Mouse (Mus musculus) megakaryocyte, embryonic 14.5 days (primary cell): Measurements from ENCODE around the gene Map4k3. TPM values are rescaled to one million over a fixed set of nuclear protein-coding genes. Genes with fewer than 3 reads are reported as not detected.
A peak's percentile ranks its signal among the peaks of the same experiment; 100 is the strongest.

Experiments used
- H3K27me3 ChIP-seq: replicated peaks from 2 replicates; pipeline ENCODE3; 2012; ENCODE audit warnings: inconsistent platforms
- H3K36me3 ChIP-seq: replicated peaks from 2 replicates; pipeline ENCODE3; 2012; ENCODE audit warnings: low read length, inconsistent platforms, mixed read lengths
- H3K4me1 ChIP-seq: 2 replicates; pipeline ENCODE4 v1.6.1; 2012; ENCODE audit warnings: inconsistent platforms
- H3K4me3 ChIP-seq: replicated peaks from 2 replicates; pipeline ENCODE3; 2012; ENCODE audit warnings: moderate library complexity, mild to moderate bottlenecking, inconsistent platforms
- H3K9me3 ChIP-seq: 2 replicates; pipeline ENCODE4 v1.6.1; 2012; ENCODE audit warnings: inconsistent platforms
- FLI1 ChIP-seq: IDR thresholded peaks from 2 replicates; pipeline ENCODE4 v1.6.1; 2012; ENCODE audit warnings: low read length, inconsistent platforms, mixed read lengths
- GATA1 ChIP-seq: IDR thresholded peaks from 3 replicates; pipeline ENCODE4 v1.6.1; 2012; ENCODE audit warnings: mixed read lengths, low read length, inconsistent platforms, borderline replicate concordance
- polyA plus RNA-seq: library from polyadenylated mRNA; stranded (reverse); fragments of >175 nt; gene quantifications from 2 replicates; pipeline ENCODE4 v1.2.3, GENCODE M21; 2012; ENCODE audit warnings: low replicate concordance; ENCODE audit not compliant: insufficient read depth

Gene Map4k3
- polyA plus RNA-seq, 1 experiment, result 0.87 TPM

DNA sequence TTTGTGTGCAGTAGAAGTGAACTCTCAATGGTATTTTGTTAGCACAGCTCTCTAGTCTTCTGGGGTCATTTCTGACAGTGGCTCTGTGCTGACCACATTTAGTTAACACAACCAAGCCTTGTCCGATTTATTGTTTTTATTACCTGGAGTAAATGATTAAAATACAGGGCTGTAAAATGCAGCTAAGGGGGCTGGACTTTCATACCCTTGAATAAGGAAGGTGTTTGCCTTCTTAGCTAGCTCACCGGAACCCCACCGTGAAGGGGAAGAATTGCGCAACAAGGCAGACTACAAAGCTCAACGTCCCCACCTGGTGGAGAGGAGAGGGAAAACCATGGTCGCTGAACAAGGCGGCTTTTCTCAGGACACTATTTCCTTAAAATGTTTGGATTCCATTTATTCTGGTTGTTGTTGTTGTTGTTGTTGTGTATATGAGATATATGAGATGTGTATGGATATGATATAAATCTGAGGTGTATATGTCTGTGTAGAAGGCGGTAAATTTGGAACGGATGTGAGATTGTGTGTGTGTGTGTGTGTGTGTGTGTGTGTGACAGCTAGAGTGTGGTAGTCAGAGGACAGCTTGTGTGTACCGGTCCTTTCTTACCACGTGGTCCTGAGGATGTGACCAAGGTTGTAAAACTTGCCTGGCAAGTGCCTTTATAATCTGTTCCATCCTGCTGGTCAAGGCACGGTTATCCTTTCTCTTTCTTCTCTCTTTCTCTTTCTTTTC is 167.4 kb downstream of the Map4k3 start:
- peaks cover 31% of the 10 kb centered on the region for H3K4me1 ChIP-seq
- H3K9me3 ChIP-seq, result peaks cover 10% of the 10 kb centered on the region
- no peaks in the 10 kb centered on the region for H3K36me3 ChIP-seq
- H3K4me3 ChIP-seq, result peak overlapping the region; percentile 87
- TF ChIP-seq GATA1, result no peak
- no peak for TF ChIP-seq FLI1
- H3K27me3 ChIP-seq, result no peaks in the 10 kb centered on the region

DNA sequence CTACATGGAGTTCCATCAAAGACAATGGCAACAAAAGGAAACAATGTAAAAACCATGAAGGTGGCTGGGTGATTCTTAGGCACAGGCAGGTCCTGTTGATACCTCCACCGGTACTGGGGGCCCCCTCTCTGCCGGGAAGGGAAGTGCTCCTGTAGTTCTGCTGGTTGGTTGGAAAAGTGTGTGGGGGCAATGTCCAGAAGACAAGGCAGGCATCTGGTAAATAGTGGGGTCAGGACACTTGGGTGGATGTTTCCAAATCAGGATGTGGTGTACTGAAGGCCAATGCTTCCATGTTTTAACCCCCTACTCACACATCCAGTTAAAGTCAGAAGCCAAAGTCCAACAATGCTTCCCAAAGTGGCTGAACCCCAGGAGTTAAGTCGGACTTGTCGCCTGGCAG is 168.5 kb downstream of the Map4k3 start:
- no peaks in the 10 kb centered on the region; the same call in 1 of the 2 replicates for H3K9me3 ChIP-seq
- H3K4me3 ChIP-seq, result no peak overlapping the region
- H3K4me1 ChIP-seq, result peaks cover 31% of the 10 kb centered on the region

DNA sequence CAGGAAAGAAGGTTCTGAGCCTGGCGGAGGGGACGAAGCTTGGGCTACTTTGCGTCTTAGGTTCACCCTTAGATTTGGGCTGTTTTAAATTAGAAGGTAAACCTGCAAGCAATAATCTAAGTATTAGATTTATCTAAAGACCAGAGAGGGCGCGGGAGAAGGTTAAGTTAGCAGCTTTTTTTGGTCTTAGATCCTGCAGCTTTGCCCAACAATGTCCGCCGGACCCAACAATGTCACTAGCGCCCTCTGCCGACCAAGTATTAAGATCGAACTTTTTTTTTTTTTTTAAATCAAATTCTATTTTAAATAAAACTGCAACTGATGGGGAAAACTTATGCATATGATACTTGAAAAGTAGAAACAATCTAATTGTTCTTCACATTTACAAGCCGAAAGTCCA is 169.2 kb downstream of the Map4k3 start:
- Histone ChIP-seq H3K27me3 (no peaks in the 10 kb centered on the region), H3K4me1 (peaks cover 34% of the 10 kb centered on the region), H3K9me3 (no peaks in the 10 kb centered on the region; the same call in 1 of the 2 replicates), H3K36me3 (no peaks in the 10 kb centered on the region), H3K4me3 (no peak overlapping the region)
- TF ChIP-seq FLI1 (no peak), GATA1 (no peak)

More for the DNA sequence above, 168.5 kb downstream of the Map4k3 start:
- Histone ChIP-seq H3K36me3 (no peaks in the 10 kb centered on the region), H3K27me3 (no peaks in the 10 kb centered on the region)
- no peak for TF ChIP-seq FLI1
- TF ChIP-seq GATA1, result no peak

DNA sequence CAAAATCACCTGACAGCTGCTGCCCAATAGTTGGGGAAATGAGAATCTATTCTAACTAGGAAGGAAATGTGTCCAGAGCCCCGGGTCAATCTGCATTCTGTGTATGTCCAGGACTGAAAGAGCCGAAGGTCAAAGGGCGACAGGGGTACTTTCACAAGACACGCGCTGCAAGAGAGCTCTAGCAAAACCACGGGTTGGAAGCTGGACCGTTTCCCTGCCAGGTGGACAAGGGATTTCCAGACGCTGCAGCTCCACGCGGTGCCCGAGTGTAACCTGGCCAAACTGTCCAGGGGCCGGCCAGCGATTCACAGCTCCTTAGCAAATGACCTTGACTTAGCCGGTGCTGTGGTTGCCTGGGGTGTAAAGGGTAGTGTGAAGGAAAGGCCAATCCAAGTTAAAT is 169.7 kb downstream of the Map4k3 start:
- Histone ChIP-seq H3K9me3 (no peaks in the 10 kb centered on the region; the same call in 1 of the 2 replicates), H3K27me3 (no peaks in the 10 kb centered on the region), H3K4me1 (peaks cover 34% of the 10 kb centered on the region), H3K4me3 (no peak overlapping the region), H3K36me3 (no peaks in the 10 kb centered on the region)
- TF ChIP-seq FLI1 (no peak), GATA1 (no peak)

DNA sequence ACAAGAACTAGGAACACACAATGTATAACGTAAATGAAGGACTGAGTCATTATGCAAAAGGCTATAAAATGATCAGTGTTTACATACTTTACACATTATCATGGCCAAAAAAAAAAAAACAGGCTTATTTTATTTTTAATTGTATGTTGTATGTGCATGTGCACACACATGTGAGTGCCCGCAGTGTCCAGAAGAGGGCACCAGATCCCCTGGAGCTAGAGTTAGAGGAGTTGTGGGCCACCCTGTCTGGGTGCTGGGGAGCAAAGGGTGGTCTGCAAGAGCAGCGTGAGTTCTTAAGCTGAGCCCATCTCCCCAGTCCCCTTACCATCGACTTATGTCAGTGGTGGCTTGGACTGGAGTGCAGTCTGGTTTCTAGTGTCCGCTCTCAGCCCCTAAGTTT is 170.8 kb downstream of the Map4k3 start:
- no peaks in the 10 kb centered on the region; the same call in 1 of the 2 replicates for H3K9me3 ChIP-seq
- TF ChIP-seq FLI1 (no peak), GATA1 (no peak)
- peaks cover 45% of the 10 kb centered on the region for H3K4me1 ChIP-seq
- no peaks in the 10 kb centered on the region for H3K36me3 ChIP-seq
- no peak overlapping the region for H3K4me3 ChIP-seq
- H3K27me3 ChIP-seq, result no peaks in the 10 kb centered on the region

DNA sequence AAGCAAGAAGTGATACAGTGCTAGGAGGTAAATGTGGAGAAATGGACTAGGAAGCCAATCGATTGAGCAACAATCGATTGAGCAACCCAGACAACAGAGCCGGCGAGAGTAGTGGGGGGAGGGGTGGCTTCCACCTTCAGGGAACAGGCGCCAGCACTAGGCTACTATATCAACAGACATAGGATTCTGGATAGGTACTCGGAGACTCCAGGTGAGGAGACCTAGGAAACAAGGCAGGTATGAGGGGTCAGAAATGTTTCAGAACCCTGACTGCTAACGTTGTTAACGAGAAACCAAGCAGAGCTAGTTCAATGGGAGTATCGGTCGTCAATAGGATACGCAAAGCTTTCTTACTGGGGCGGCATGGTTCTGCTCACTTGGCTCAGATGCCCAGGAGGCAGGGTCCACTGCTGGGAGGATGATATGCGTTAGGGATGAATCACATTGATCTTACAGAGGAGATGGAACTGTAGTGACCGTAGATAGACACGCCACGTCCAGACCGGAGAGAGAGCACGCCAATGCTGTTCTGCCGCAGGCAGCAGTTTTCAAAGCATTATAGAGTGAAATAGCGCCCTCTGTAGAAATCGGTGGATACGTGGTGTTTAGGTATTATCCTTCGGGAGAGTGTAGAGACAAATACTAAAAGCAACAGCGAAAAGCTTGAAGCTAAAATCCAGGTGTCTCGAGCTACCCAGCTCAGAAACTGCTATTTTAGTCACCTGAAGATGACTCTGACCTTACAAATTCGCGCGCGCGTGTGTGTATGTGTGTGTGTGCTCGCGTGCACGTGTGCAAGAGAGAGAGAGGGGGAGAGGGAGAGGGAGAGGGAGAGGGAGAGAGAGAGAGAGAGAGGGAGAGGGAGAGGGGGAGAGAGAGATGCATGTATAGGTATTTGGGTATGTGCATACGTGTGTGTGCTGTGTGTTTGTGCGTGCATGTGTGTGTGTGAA is 174.7 kb downstream of the Map4k3 start:
- Histone ChIP-seq H3K4me1 (peaks cover 28% of the 10 kb centered on the region), H3K9me3 (no peaks in the 10 kb centered on the region; the same call in 1 of the 2 replicates), H3K27me3 (no peaks in the 10 kb centered on the region), H3K36me3 (no peaks in the 10 kb centered on the region), H3K4me3 (peak overlapping the region; percentile 93)
- TF ChIP-seq FLI1 (no peak), GATA1 (no peak)

DNA sequence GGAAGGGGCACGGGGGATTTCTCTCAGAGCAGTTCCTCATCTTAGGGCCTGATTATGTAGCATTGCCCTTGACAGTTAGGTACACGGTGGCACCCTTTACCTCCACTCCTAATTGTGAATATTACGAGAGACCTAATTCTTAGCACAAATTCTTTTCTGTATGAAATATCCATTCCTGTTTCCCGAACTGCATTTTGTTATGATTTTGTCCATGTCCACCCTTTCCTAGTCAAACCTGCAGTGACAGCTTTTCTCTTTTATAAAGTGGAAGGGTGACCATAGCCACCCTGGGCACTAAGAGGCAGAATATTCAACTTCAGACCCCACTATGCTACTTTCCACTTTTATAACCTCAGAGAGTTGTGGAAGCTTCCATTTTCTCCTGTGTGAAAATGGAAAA is 175.6 kb downstream of the Map4k3 start:
- Histone ChIP-seq H3K27me3 (no peaks in the 10 kb centered on the region), H3K4me3 (peak overlapping the region; percentile 93), H3K36me3 (no peaks in the 10 kb centered on the region), H3K4me1 (peaks cover 26% of the 10 kb centered on the region), H3K9me3 (no peaks in the 10 kb centered on the region; the same call in 1 of the 2 replicates)
- TF ChIP-seq FLI1, result no peak
- no peak for TF ChIP-seq GATA1

DNA sequence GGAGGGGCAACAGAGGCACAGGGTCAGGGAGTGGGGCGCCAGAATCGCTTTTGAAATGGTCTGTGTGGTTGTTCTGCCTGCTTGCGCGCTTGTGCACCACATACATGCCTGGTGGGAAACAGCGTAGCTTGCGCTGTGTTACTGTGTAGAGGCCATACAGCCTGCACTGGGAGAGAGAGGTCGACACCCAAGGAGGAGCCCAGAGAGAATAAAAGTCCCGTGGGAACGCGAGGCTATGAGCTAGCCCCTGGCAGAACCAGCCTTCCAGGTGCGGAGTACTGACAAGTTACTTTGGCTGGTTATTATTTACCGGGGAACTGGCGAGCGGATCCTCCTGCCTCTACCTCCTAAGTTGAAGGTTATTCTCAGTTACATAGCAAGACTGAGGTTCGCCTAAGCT is 177.3 kb downstream of the Map4k3 start:
- Histone ChIP-seq H3K4me1 (peaks cover 30% of the 10 kb centered on the region), H3K36me3 (no peaks in the 10 kb centered on the region)
- TF ChIP-seq GATA1 (no peak), FLI1 (no peak)

DNA sequence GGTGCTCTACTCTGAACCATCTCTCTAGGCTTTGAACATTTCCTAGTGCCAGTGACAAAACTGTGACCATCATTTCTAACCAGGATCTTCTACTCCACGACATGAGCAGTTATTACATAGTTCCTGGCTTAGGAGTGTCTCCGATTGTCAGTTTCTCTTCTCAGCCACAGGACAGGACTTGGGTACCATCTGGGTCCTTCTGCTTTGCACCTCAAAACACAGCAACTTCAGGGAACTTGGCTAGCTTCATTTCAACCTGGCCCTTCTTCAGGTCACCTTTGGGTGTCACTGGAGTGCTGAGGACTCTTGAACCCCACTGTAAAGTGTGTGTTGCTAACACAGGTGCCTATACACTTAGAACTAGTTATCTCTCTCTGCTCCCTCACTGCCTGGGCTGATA is 181.4 kb downstream of the Map4k3 start:
- Histone ChIP-seq H3K4me1 (peaks cover 10% of the 10 kb centered on the region), H3K36me3 (no peaks in the 10 kb centered on the region), H3K27me3 (peaks cover 1% of the 10 kb centered on the region), H3K9me3 (no peaks in the 10 kb centered on the region), H3K4me3 (no peak overlapping the region)
- TF ChIP-seq GATA1, result no peak
- TF ChIP-seq FLI1, result no peak

More for the DNA sequence above, 177.3 kb downstream of the Map4k3 start:
- Histone ChIP-seq H3K4me3 (no peak overlapping the region), H3K27me3 (no peaks in the 10 kb centered on the region), H3K9me3 (no peaks in the 10 kb centered on the region; the same call in 1 of the 2 replicates)

DNA sequence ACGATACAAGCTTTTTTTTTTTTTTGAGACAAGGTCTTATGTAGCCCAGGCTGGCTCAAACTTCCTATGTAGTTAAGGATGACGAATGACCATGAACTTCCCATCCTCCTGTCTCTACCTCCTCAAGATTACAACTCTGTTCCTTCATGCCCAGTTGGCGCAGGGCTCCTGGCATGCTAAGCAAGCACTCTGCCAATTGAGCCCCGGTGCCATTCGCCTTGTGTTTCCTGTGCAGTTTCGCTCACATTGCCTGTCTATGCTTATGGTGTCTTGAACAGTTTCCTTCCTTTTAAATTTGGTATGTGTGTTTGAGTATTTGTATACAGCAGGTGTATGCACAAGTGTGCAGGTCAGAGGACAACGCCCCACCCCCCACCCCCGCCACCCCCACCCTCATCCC is 182.1 kb downstream of the Map4k3 start:
- Histone ChIP-seq H3K4me3 (no peak overlapping the region), H3K36me3 (no peaks in the 10 kb centered on the region), H3K4me1 (peaks cover 12% of the 10 kb centered on the region), H3K27me3 (peaks cover 1% of the 10 kb centered on the region), H3K9me3 (no peaks in the 10 kb centered on the region)
- TF ChIP-seq FLI1, result no peak
